Mouse (Mus musculus) yolk sac, embryonic 10.5 days (tissue): ENCODE measurements at regions not wholly inside any gene's neighbourhood (a gene's known extent, or its start where the extent isn't known, plus 50 kb on each side); places are given as distances from the start of the nearest gene placed in this dataset.
"Not testable (repeated sequence)": the region's sequence is repeated elsewhere in the genome, so short reads cannot be mapped to it uniquely, and the experiment has no call there.

Source experiments
- DNase-seq: peaks from one replicate; pipeline ENCODE4 v3.0.0-alpha.2; 2017; ENCODE audit warnings: low spot score

GRCm38 (mm10) chr1:41887556-41887955 lies 808.0 kb upstream of the Pou3f3 start:
- no peak for DNase-seq

DNA sequence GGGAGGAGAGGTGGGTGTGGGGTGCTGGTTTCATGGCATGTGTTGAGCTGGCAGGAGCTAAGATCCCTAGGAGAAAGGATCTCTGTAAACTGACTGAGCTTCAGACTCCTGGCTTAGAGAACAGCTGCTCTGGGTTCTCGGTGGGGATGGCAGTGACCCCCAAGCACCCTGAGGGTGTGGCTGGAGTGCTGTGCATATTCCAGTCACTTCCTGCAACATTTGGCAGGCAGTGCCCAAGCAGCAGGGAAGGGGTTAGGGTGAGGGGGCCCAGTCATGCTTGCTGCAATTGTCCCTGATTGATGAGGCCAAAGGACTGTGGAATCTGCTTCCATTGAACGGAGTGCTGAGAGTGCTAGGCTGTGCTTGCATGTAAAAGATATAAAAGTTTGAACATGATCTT lies 807.4 kb upstream of the Pou3f3 start:
- DNase-seq = peak; percentile 4

DNA sequence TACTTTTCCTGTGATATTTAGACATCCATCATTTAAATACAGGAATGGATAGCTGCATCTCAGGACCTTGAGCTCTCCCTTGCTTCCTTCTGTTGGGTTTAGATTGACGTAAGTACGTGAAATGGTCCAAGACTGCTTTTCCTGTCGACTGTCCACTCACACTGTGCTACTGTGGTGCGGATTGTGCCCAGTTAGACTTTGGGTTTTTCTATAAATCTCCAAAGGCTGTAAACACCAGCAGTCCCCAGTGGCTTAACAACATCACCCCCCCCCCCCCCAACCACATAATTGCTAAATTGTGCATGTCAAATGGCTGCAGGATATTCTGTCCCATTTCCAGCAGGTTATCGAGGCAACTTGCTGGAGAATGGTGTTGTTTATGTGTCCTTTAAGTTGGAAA lies 806.6 kb upstream of the Pou3f3 start:
- DNase-seq = no peak

- DNase-seq = no peak
Measured at GRCm38 (mm10) chr1:41889940-41890339, 805.6 kb upstream of the Pou3f3 start.

- no peak for DNase-seq
Measured at GRCm38 (mm10) chr1:41890714-41891689, 804.6 kb upstream of the Pou3f3 start.

DNA sequence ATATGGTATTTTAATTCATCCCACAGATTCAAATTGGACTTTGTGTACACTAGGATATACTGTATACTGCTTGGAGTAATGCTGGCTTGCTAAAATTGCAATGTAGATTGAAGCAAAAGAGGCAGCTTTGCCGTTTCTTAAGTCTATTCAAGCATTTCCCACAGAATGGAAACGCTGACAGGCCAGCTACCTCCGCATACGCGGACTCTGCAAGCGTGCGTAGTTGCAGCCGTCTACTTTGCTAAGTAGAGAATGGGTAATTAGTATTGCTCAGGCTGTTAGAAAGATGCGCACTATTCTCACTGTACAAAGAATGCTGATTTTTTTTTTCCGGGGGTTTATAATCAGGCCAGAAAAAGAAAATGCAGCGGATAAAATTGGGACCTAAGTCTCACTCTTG lies 803.8 kb upstream of the Pou3f3 start:
- no peak for DNase-seq

- no peak for DNase-seq
Measured at GRCm38 (mm10) chr1:41892376-41892775, 803.2 kb upstream of the Pou3f3 start.

DNA sequence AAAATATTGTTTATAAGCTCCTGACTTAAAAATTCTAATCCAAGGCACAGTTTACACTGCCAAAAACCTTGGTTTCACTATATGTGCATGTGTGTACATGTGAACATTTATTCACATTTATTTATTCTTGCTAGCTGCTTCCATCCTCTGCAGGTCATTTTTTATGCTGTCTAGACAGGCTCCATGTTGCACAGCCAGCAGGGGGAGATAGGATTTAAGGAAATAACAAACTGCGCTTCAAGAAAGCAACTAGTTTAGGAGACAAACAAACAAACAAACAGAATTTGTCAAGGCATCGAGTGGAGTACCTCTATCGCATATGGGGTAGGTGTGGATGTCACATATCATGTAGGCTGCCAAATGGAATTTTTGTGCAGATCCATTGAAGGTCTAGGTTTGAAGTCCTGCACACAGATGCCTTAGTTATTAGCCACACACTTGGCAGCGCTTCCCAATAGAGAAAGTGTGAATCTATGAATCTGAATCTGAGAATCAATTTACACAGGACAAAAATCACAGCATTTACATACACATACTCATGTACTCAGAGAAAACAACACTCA lies 797.7 kb upstream of the Pou3f3 start:
- no peak for DNase-seq

DNA sequence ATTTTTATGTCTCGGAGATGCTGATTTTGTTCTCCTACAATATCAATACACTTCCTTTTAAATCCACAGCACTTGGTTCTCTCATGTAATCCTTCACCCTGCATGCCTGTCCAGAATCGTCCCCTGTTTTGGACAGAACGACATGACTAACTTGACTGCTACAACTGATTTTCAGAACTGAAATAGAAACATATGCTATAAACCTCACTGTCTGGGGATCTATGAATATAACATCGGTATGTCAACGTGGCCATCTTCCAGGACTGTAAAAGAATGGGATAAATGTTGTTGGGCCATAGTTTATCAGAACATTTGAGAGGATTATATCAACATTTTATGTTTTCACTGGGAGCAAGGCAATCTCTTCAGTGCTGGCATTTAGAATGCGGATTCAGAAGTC lies 795.2 kb upstream of the Pou3f3 start:
- DNase-seq = no peak

GRCm38 (mm10) chr1:41905971-41906370 lies 789.6 kb upstream of the Pou3f3 start:
- no peak for DNase-seq

GRCm38 (mm10) chr1:41908001-41908807 lies 787.4 kb upstream of the Pou3f3 start:
- DNase-seq = no peak

DNA sequence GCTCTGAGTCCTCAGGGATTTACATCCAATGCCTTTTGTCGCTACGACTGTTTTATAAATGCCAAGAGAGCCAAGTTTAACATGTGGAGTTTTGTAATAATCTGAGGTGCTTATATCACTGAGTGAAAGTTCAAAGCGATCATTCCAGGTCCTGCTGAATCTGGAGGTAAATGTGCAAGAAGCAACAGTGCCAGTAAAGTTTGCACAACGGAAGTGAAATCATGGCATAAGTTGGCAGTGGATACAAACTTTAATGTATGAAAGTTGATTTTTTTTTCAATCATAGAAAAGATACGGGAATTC lies 786.8 kb upstream of the Pou3f3 start:
- no peak for DNase-seq

DNA sequence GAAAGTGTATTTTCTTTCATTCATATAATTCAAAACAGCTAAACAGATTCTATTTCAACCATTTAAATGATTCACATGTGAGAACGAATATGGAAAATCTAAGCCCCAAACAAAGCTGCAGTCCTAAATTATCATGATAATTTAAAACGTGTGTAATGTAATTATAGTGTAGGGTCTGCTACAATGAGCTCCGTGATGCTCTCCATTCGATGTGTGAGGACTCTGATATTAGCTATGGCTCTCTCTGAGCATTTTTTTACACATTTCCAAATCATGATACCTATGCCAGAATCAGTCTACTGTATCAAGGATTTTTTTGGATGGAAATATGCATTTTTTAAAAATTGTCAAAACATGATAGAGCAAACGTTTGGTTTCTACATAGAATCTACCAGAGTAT lies 785.8 kb upstream of the Pou3f3 start:
- no peak for DNase-seq

- no peak for DNase-seq
Measured at GRCm38 (mm10) chr1:41916730-41917347, 778.7 kb upstream of the Pou3f3 start.

GRCm38 (mm10) chr1:41917807-41918206 lies 777.8 kb upstream of the Pou3f3 start:
- DNase-seq = not testable (repeated sequence)

GRCm38 (mm10) chr1:41918394-41919262 lies 776.9 kb upstream of the Pou3f3 start:
- no peak for DNase-seq

DNA sequence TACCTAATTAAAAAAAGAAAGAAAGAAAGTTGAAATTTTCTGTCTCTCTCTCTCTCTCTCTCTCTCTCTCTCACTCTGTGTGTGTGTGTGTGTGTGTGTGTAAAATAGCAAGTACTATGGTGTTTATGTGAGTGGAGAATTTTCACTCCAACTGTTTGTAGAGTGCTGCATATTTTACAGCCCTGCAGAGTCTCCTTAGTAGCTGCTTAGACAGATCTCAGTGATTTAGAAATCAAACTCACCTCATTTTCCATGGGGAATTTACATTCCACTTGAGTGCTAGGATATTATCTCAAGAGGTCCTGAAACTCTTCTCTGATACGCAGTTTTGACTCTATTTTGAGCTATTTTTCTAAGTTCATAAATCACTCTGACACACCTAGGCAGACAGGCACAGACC lies 761.8 kb upstream of the Pou3f3 start:
- DNase-seq = no peak

DNA sequence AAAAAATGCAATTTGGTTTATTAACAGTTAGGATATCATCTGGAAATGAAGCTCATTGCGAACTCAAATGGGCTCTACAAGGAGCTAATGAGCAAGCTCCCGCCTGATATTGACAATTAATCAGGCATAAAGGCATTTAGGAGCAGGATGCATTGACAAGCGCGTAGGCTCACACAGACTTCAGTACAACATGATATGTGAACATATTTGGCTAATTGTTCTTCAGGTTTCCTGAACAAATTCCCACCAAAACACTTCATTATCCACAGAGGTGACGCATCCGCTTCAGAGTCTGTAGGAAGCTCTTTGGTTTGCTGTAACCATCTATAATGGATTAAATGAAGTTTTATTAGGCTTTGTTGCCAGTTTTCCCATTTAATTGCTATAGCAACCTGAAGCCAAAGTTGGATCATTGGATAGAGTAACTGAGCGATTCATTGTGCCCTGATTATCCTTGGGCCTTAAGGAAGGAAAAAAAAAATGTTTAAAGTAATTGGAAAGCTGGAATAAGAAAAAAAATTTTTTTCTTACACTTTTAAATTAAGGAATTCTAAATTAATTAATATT lies 759.6 kb upstream of the Pou3f3 start:
- DNase-seq = no peak

DNA sequence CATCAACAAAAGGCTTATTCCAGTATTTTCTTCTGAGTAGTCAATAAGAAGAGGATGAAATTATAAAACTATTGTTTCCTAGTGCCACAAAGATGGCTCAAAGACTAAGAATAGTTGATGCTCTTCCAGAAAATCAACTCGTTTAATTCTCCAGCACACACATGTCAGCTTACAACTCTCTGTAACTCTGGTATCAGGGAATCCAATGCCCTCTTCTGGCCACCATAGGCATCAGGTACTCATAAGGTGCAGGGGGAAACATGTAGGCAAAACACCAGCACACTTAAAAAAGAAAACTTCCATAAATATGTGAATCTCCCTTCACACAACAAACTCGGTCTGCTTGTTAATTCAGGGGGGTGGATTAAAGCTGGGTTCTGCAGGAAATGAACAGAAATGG lies 734.6 kb upstream of the Pou3f3 start:
- DNase-seq = no peak

DNA sequence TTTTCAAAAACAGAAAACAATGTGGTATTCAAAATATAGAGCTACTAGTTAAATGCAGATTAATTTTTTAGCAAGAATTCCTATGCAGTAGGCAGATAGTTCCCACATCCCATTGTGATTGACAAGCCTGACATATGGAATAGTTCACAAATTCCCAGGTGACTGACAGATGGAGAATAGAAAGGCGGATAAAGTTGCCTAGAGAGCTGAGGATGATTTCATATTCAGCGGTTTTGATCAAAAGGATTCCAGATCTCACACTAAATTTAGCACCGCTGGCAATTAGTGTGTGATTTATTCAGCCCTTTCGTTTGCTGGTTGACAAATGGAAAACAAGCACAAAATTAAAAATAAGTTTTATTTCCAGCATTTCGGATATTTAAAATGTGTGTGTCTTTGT lies 714.0 kb upstream of the Pou3f3 start:
- DNase-seq = no peak

- DNase-seq = no peak
Measured at GRCm38 (mm10) chr1:42006235-42006634, 689.3 kb upstream of the Pou3f3 start.
